Mouse (Mus musculus) cerebellum, adult 9-10 months (tissue): ENCODE measurements around the gene Myo3a.
"Not testable (repeated sequence)": the region's sequence is repeated elsewhere in the genome, so short reads cannot be mapped to it uniquely, and the experiment has no call there.

Experiments used
- DNase-seq: peaks from one replicate; pipeline ENCODE4 v3.0.0; 2022

Gene Myo3a

GRCm38 (mm10) chr2:22227308-22227707, at the start of gene Myo3a:
Myo3a (plus strand) TSS chr2:22227503.
- DNase-seq = no peak

- no peak for DNase-seq
These were observed 23.2 kb downstream of the Myo3a start for GRCm38 (mm10) chr2:22250462-22250861.

GRCm38 (mm10) chr2:22251045-22251444, 23.7 kb downstream of the Myo3a start:
- DNase-seq = no peak

DNA sequence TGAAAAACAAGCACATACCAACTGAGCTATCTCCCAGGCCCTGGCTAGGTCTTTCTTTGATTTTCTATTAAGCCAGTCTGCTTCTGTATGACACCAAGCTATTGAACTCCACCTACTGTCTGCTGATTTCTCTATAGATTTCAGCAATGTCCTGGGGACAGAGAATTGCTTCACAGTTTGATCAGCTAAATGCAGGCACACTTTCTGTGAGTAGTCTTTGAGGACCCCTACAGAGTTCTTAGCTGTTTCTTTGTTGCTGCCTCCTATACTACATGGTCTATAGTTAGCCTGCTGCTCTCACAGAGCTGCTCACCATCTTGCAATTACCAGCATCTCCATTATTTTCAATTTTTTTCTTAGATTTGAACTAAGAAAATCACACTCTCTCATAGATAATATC, 28.3 kb downstream of the Myo3a start:
- no peak for DNase-seq

- no peak for DNase-seq
These were observed 44.3 kb downstream of the Myo3a start for GRCm38 (mm10) chr2:22271555-22271954.

DNA sequence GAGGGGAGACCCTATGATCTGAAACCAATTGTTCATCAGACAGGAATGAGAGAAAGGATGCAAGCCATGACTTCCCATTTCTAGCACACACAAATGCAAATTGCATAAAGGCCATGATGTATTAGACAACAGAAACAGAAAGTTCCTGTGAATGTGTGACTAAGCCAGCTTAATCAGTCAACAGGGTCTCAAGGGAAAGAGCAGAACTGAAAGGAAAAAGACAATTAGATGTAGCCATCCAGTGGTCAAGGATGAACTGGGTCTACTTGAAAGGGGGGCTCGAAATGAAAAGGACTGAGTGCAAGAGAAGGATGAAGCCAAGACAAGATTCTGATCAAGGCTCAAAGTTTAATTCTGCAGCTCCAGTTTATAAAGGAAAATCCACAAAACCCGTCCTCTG, 58.1 kb downstream of the Myo3a start:
- no peak for DNase-seq

DNA sequence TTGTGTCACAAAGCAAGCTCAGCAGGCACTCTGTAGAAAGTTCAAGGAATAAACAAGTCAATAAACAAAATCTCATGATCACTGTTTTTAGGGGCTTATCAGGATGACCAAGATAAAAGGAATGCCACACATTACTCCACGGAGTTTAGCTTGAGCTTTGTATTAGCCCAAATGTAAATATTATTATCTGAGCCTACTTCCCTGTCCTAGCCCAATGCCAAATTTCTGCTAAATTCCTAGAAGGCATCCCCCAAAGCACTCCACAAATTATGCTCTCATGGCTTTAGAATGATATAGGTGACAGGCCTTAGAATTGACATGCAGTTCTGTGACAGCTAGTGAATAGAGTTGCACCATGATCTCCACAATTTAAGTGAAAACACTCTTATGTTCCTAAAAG, 58.5 kb downstream of the Myo3a start:
- no peak for DNase-seq

GRCm38 (mm10) chr2:22293579-22294446, 66.5 kb downstream of the Myo3a start:
- DNase-seq = no peak

- no peak for DNase-seq
These were observed 67.1 kb downstream of the Myo3a start for GRCm38 (mm10) chr2:22294447-22294738.

GRCm38 (mm10) chr2:22297913-22298312, 70.6 kb downstream of the Myo3a start:
- no peak for DNase-seq

DNA sequence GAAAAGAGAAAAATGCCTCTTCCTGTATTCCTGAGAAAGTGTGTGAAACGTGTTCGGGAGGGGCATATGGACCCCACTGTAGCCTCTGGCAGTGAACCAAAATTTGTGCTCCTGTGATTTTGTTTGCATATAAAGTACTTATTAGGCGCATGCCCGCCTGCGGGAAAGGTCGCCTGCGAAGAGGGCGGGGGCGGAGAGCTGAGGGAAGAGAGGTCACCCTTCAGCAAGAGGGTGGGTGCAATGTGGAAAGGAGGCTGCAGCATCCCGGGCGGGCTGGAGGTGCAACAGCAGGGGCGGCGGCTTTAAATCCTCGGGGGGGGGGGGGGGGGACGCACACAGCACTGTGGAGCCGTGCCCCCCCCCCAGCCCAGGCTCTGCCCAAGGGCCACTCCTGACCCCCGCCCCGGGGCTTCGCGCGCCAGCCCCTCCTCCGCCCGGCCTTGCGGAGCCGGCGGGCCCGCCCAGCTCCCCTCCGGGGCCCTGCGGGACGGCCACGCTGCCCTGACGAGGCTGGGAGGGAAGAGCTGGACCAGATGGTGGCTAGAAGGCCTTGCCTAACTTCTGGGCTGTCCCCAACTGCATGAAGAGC, 111.1 kb downstream of the Myo3a start:
- DNase-seq = peak; percentile 1

DNA sequence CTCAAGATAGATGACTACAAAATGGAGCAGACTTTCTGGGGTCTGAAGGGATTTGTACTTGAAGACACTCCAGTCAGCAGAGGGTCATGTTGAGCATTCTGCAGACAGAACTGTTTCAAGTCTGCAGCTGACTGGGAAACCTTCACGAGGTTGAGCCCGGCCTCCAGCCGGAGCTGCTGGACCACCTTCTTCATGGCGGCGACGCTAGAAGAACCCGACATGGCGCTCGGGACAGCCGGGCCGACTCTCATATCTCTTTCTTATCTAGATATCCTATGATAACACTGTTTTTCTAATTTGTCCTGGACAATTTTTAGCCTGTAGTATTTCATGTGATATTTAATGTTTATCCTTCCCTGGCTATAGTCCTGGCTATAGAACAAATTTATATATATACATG, 183.2 kb downstream of the Myo3a start:
- not testable (repeated sequence) for DNase-seq

DNA sequence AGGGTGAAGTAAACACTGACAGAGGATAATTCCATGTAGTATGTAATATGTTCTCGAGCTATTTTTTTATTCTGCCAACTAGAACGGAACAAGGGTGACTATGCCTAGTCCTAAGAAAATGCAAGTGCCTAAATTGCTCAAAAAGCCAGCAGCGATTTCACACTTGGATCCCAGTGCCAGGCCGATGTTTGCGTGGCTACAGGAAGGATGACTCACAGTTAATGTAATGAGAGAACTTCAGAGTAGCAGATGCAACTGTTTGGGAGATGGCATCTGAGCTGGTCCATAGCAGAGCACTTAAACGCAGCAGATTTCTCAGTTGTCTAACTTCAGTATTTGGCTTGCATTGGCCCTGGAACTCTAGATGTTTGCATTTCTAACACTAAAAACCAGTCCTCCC, 321.1 kb downstream of the Myo3a start:
- DNase-seq = no peak

DNA sequence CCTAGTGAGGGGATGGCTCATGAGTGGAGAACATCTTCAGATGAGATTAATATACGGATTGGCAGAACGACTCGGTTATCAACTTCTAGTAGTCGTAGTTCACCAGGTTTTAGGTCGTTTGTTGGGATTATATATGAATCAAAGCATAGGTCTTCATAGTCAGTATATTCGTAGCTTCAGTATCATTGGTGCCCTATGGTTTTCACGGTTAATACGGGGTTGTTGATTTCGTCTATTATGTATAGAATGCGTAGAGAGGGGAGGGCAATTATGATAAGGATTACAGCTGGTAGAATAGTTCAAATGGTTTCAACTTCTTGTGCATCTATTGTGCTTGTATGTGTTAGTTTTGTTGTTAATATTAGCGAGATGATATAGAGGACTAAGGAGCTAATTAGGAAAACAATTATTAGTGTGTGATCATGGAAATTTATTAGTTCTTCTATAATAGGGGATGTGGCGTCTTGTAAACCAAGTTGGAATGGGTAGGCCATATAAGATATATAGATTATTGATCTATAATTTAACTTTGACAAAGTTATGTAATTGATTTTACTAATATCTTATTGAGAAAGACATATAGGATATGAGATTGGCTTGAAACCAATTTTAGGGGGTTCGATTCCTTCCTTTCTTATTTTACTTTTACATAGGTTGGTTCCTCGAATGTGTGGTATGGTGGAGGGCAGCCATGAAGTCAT, 360.3 kb downstream of the Myo3a start:
- not testable (repeated sequence) for DNase-seq

GRCm38 (mm10) chr2:22588170-22588541, 360.9 kb downstream of the Myo3a start:
- DNase-seq = not testable (repeated sequence)

DNA sequence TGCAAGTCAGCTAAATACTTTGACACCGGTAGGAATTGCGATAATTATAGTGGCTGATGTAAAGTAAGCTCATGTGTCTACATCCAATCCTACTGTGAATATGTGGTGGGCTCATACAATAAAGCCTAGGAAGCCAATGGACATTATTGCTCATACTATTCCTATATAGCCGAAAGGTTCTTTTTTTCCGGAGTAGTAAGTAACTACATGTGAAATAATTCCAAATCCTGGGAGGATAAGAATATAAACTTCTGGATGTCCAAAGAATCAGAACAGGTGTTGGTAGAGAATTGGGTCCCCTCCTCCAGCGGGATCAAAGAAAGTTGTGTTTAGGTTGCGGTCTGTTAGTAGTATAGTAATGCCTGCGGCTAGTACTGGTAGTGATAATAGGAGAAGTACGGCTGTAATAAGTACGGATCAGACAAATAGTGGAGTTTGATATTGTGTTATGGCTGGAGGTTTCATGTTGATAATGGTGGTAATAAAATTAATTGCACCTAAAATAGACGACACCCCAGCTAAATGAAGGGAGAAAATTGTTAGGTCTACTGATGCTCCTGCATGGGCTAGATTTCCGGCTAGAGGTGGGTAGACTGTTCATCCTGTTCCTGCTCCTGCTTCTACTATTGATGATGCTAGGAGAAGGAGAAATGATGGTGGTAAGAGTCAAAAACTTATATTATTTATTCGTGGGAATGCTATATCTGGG, 361.5 kb downstream of the Myo3a start:
- DNase-seq = not testable (repeated sequence)

DNA sequence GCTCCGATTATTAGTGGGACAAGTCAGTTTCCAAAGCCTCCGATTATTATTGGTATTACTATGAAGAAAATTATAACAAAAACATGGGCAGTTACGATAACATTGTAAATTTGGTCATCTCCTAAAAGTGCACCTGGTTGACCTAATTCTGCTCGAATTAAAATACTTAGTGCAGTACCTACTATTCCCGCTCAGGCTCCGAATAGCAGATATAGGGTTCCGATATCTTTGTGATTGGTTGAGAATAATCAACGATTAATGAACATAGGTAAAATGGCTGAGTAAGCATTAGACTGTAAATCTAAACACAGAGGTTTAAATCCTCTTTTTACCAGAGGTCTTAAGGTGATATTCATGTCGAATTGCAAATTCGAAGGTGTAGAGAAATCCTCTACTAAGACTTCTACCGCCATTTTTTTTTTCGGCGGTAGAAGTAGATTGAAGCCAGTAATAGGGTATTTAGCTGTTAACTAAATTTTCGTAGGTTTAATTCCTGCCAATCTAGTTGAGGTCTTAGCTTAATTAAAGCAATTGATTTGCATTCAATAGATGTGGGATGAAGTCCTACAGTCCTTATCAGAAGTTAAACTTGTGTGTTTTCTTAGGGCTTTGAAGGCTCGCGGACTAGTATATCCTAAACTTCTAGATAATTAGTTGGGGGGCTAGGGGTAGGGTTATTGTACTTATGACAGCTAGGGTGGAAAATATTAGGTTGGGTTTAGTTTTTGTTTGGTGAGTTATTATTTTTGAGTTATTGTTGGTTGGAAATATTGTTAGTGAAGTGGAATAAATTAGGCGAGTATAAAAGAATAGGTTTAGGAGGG, 362.3 kb downstream of the Myo3a start:
- DNase-seq = not testable (repeated sequence)

DNA sequence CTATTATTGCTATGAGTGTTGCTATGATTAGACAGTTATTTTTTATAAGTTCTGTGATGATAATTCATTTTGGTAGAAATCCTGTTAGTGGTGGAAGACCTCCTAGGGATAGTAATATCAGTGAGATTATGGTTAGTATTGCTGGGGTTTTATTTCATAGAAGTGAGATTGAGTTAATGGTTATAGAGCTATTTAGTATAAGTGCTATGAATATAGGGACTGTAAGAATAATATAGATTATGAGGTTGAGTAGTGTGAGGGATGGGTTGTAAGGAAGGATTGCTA, 362.8 kb downstream of the Myo3a start:
- DNase-seq = no peak

DNA sequence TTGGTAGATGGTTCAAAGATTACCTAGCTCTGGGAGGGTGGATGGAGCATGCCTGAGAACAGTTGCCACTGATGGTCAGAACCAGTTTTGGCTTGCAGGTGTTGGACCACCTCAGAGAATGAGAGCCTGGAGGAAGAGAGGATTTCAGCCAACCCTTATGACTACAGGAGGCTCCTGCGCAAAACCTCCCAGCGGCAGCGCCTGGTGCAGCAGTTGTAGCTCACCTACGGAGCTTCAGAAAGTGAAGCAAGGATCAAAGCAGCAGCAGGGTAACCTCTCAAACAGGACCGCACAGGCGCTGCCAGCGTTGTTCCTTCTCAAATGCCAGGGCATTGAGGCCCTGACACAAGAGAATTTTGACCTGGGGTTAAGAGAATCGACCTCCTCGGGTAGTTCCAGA, 390.6 kb downstream of the Myo3a start:
- DNase-seq = no peak

DNA sequence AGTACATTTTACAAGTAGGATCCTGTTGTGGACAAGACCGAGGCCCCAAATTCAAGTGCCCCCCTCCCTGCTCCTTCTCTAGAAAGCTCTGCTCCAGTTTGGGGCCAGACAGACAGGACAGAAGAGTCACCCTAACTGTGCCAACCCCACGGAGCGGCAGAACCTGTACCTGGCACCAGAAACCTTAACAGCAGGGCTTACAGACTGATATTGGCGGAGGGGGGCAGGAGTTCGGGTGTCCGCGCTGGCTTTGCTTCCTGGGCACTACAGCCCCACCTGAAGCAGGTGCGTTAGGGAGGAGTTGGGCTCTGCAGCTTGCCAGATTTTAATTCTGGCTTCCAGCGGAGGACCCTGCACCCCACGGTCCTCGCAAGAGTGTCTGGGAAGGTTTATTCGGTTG, 392.1 kb downstream of the Myo3a start:
- DNase-seq = no peak

DNA sequence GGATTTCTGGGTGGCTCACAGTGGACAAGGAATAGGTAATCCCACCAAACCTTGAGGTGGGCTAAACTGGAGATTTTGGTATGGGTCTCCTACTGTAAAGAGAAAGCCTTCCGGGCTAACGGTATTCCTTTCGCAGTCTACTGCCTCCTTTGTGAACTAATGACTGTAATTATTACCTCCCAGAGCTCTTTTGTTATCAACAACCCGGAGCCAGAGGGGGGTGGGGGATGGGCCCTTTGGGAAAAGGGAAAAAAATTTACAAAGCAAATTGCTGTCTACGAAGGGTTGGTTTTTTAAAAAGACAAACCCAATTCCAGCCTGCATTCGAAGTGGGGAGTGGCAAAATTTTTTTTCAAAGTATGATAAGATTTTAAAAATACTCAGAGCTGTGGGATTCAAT, 392.7 kb downstream of the Myo3a start:
- no peak for DNase-seq

DNA sequence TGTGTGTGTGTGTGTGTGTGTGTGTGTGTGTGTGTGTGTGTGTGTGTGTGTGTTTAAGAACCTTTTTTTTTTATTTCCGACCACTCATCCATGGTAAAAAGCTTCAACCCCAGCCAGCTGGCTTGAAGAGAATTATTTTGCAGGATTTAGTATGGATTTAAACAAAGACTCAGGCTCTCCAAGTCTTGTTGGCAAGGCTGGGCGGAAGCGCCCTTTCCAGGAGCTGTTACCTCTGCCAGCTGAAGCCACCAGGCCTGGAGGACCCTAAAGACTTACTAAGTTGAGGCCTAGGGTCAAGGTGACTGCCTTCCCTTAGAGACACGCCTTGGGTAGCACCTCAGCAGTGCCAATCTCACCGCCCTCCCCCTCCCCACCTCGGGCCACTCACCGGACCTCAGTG, 393.2 kb downstream of the Myo3a start:
- DNase-seq = no peak
